Mouse (Mus musculus) intestine, postnatal 0 days (tissue): ENCODE measurements around the gene Cspg4. TPM values are rescaled to one million over a fixed set of nuclear protein-coding genes. Genes with fewer than 3 reads are reported as not detected.

Experiments used
- ATAC-seq: fragments of 200-750 bp; cut with Nextera tagmentation; 2 replicates; pipeline ENCODE4 v1.8.0; 2017; ENCODE audit warnings: mild to moderate bottlenecking, moderate TSS enrichment, moderate library complexity
- H3K27ac ChIP-seq: fragments of 300-500 bp; sonication (generic); 2 replicates; pipeline ENCODE4 v1.5.1; 2014; ENCODE audit warnings: mild to moderate bottlenecking, low read depth, low read length, moderate library complexity
- H3K27me3 ChIP-seq: fragments of 300-500 bp; sonication (generic); replicated peaks from 2 replicates; pipeline ENCODE4 v1.6.1; 2014; ENCODE audit warnings: low read length, mixed read lengths; ENCODE audit not compliant: control insufficient read depth, insufficient read depth
- H3K36me3 ChIP-seq: fragments of 300-500 bp; sonication (generic); 2 replicates; pipeline ENCODE4 v1.6.1; 2014; ENCODE audit warnings: mild to moderate bottlenecking, moderate library complexity; ENCODE audit not compliant: control insufficient read depth, insufficient read depth
- H3K4me1 ChIP-seq: fragments of 300-500 bp; sonication (generic); replicated peaks from 2 replicates; pipeline ENCODE4 v1.6.1; 2014; ENCODE audit warnings: antibody characterized with exemption, low read length, mixed read lengths; ENCODE audit not compliant: control insufficient read depth, insufficient read depth
- H3K4me2 ChIP-seq: fragments of 300-500 bp; sonication (generic); replicated peaks from 2 replicates; pipeline ENCODE4 v1.6.1; 2014; ENCODE audit warnings: low read depth, mild to moderate bottlenecking, moderate library complexity
- H3K4me3 ChIP-seq: fragments of 300-500 bp; sonication (generic); 2 replicates; pipeline ENCODE4 v1.5.1; 2014; ENCODE audit warnings: low read depth, low read length
- H3K9ac ChIP-seq: fragments of 300-500 bp; sonication (generic); 2 replicates; pipeline ENCODE4 v1.6.1; 2014; ENCODE audit warnings: mild to moderate bottlenecking, low read depth, low read length
- H3K9me3 ChIP-seq: fragments of 300-500 bp; sonication (generic); 2 replicates; pipeline ENCODE4 v1.6.1; 2016; ENCODE audit warnings: mixed run types; ENCODE audit not compliant: control insufficient read depth
- CTCF ChIP-seq: sonication (generic); IDR thresholded peaks from 2 replicates; pipeline ENCODE4 v1.5.1; 2016; ENCODE audit warnings: low read depth, mild to moderate bottlenecking, control low read depth, antibody characterized with exemption, moderate library complexity
- WGBS: fragments of 180-500 bp; shearing (Covaris S2); extraction: QIAGEN DNeasy Blood & Tissue Kit; methylation state at CpG from one replicate; pipeline ENCODE4 v1.1.7; 2014; 5-methylcytosine and 5-hydroxymethylcytosine counted together
- polyA plus RNA-seq: library from polyadenylated mRNA; unstranded; fragments of >200 nt; fragmentation: Nextera tagmentation; extraction: Ambion mirVana; gene quantifications from 2 replicates; pipeline ENCODE4 v1.2.1, GENCODE M21; 2015

The Cspg4 gene
- polyA plus RNA-seq, 1 experiment from 2014 or later = 8.2 TPM

GRCm38 (mm10) chr9:56882818-56883217 is 18.0 kb downstream of the Cspg4 start:
- Histone ChIP-seq H3K36me3 (peaks cover 13% of the 10 kb centered on the region; the same call in 1 of the 2 replicates), H3K4me3 (no peak overlapping the region), H3K4me1 (no peaks in the 10 kb centered on the region), H3K9ac (no peak overlapping the region), H3K27ac (0 out of 2 replicates have a peak overlapping the region, but pooled peaks have one; percentile 2), H3K4me2 (no peak overlapping the region), H3K9me3 (no peaks in the 10 kb centered on the region), H3K27me3 (no peaks in the 10 kb centered on the region)
- no peak for TF ChIP-seq CTCF
- no peak for ATAC-seq
- 25% methylated on average over 12 of the region's 12 CpGs for WGBS

GRCm38 (mm10) chr9:56883470-56883869 is 18.6 kb downstream of the Cspg4 start:
- no peak for ATAC-seq
- no peak for TF ChIP-seq CTCF
- Histone ChIP-seq H3K9me3 (no peaks in the 10 kb centered on the region), H3K4me3 (no peak overlapping the region), H3K27ac (no peak overlapping the region), H3K27me3 (no peaks in the 10 kb centered on the region), H3K36me3 (peaks cover 13% of the 10 kb centered on the region; the same call in 1 of the 2 replicates), H3K9ac (no peak overlapping the region), H3K4me1 (no peaks in the 10 kb centered on the region), H3K4me2 (no peak overlapping the region)
- 65% methylated on average over 7 of the region's 7 CpGs for WGBS

GRCm38 (mm10) chr9:56884328-56884727 is 19.5 kb downstream of the Cspg4 start:
- H3K4me2 ChIP-seq = no peak overlapping the region
- no peaks in the 10 kb centered on the region for H3K4me1 ChIP-seq
- H3K9ac ChIP-seq = no peak overlapping the region
- H3K9me3 ChIP-seq = no peaks in the 10 kb centered on the region
- H3K27ac ChIP-seq = no peak overlapping the region
- ATAC-seq = no peak
- H3K36me3 ChIP-seq = peaks cover 13% of the 10 kb centered on the region; the same call in 1 of the 2 replicates
- 88% methylated on average over 4 of the region's 4 CpGs for WGBS
- no peaks in the 10 kb centered on the region for H3K27me3 ChIP-seq
- no peak overlapping the region for H3K4me3 ChIP-seq
- TF ChIP-seq CTCF = no peak

GRCm38 (mm10) chr9:56886113-56886512 is 21.3 kb downstream of the Cspg4 start:
- Histone ChIP-seq H3K36me3 (peaks cover 13% of the 10 kb centered on the region; the same call in 1 of the 2 replicates), H3K4me1 (no peaks in the 10 kb centered on the region), H3K9me3 (no peaks in the 10 kb centered on the region), H3K27me3 (peaks cover 6% of the 10 kb centered on the region; the same call in 1 of the 2 replicates), H3K27ac (no peak overlapping the region), H3K4me3 (no peak overlapping the region), H3K4me2 (no peak overlapping the region), H3K9ac (no peak overlapping the region)
- TF ChIP-seq CTCF = peak; percentile 74
- 58% methylated on average over 13 of the region's 13 CpGs for WGBS
- no peak for ATAC-seq

GRCm38 (mm10) chr9:56886601-56887000 is 21.8 kb downstream of the Cspg4 start:
- no peak for TF ChIP-seq CTCF
- no peak overlapping the region for H3K4me3 ChIP-seq
- no peak overlapping the region for H3K9ac ChIP-seq
- peaks cover 13% of the 10 kb centered on the region; the same call in 1 of the 2 replicates for H3K36me3 ChIP-seq
- WGBS = 89% methylated on average over 15 of the region's 15 CpGs
- no peak overlapping the region for H3K4me2 ChIP-seq
- no peak overlapping the region for H3K27ac ChIP-seq
- peaks cover 6% of the 10 kb centered on the region; the same call in 1 of the 2 replicates for H3K27me3 ChIP-seq
- H3K9me3 ChIP-seq = no peaks in the 10 kb centered on the region
- H3K4me1 ChIP-seq = no peaks in the 10 kb centered on the region
- no peak for ATAC-seq

GRCm38 (mm10) chr9:56887581-56887980 is 22.7 kb downstream of the Cspg4 start:
- Histone ChIP-seq H3K9ac (no peak overlapping the region), H3K27ac (no peak overlapping the region), H3K36me3 (peaks cover 19% of the 10 kb centered on the region; the same call in 1 of the 2 replicates), H3K4me3 (no peak overlapping the region), H3K27me3 (peaks cover 6% of the 10 kb centered on the region; the same call in 1 of the 2 replicates), H3K4me1 (no peaks in the 10 kb centered on the region), H3K9me3 (no peaks in the 10 kb centered on the region), H3K4me2 (no peak overlapping the region)
- TF ChIP-seq CTCF = no peak
- no peak for ATAC-seq
- WGBS = 90% methylated on average over 16 of the region's 16 CpGs
